Mouse (Mus musculus) brain, embryonic 14.5 days (tissue): ENCODE measurements around the gene Gtf2ird2.

Experiments
- CTCF ChIP-seq: fragments of 200-500 bp; IDR thresholded peaks from 2 replicates; pipeline ENCODE4 v1.5.1; 2012; ENCODE audit warnings: inconsistent platforms, mild to moderate bottlenecking, moderate library complexity, borderline replicate concordance; ENCODE audit not compliant: insufficient read depth, insufficient read length; ENCODE audit errors: extremely low read depth
- POLR2A ChIP-seq: fragments of 200-500 bp; IDR thresholded peaks from 2 replicates; pipeline ENCODE4 v1.6.1; 2012; ENCODE audit warnings: mild to moderate bottlenecking, inconsistent platforms, borderline replicate concordance; ENCODE audit not compliant: poor library complexity, insufficient read depth, insufficient read length, severe bottlenecking; ENCODE audit errors: extremely low read depth

DNA sequence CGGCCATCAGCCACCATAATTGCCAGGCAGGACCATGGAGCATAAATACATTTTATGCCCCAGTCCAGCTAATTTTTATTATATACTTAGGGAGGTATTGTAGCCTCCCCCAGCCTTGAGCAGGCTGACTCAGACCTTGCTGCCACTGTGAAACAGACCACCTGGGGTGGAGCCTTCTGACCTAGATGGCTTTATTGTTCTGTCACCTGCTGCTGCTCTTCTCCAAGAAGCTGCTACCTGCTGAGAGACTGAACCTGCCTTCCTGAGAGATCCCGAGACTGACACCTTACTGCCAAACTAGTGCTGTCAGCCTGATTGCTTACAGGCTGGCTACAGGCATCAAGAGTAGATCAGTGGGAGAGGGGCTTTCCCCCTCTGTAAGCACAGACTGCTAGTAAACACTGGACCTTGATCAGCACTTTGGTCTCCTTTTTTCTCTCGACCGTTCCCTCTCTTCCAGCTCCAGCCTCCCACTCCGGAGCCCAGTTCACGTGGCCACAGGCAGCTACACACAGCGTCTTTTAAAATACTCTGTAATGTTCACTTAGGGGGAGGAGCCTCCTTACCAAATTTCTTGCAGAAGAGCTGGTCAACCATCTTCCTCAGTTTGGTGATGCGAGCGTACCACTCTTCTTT lies 76.3 kb downstream of the Gtf2ird2 start:
- TF ChIP-seq CTCF (no peak), POLR2A (no peak)
